Mouse (Mus musculus) regulatory T cell (primary cell): ENCODE data around the gene Pold2.

ENCODE experiments used
- in situ Hi-C: fragments of 300-600 bp; cut with MboI, MseI; formaldehyde crosslinking; loops from one replicate; pipeline ENCODE4 v1.15.1; 2025; ENCODE audit warnings: high pct_unique_total_duplicates

The Pold2 gene

GRCm38 (mm10) chr11:5827931-5828330 lies 50.2 kb downstream of the Pold2 start:
- in situ Hi-C loops = loop anchor here (5.0 kb wide), 1 partner anchor 41 kb away; the partner anchor contains the start of gene Dbnl

- in situ Hi-C loops = loop anchor here (5.0 kb wide), 1 partner anchor 38 kb away; the partner anchor contains the start of gene Dbnl
Observed at GRCm38 (mm10) chr11:5825432-5825831, 52.7 kb downstream of the Pold2 start.
